Mouse (Mus musculus): ENCODE data around the gene Msi2.

DNA sequence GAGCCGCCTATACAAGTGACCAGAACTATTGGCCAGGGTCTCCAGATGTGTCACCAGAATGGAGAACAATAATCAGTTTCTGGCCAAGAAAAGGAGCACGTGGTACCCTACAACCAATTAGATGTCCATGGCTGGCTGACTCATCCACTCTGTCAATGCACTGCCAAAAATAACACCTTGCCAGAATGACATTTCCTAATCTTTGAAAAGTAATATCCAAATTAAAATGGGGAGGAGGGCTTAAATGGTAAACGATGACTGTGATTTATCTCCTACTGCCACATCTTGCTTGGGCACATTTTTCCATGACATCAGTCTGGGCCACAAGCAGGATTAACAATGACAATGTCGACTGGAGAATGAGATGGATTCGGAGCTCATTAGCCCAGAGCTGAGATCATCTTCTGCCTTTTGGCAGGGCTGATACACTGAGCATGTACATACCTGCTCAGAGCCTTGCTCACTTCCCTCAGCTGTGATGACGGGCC is 147.6 kb downstream of the Msi2 start:
- TF ChIP-seq GATA1 (IDR thresholded peaks at IDR 0.05; ENCODE audit: borderline replicate concordance, low read length) (no peak), FLI1 (IDR thresholded peaks at IDR 0.05; ENCODE audit: low read length) (no peak)
